Mouse (Mus musculus) olfactory bulb, adult 2 months (tissue): ENCODE results near the gene Steap3.

Source experiments
- CTCF ChIP-seq: fragments of 200-500 bp; IDR thresholded peaks from 2 replicates; pipeline ENCODE4 v1.5.1; 2012; ENCODE audit warnings: low read depth, mild to moderate bottlenecking, low read length, moderate library complexity; ENCODE audit not compliant: insufficient read depth
- POLR2A ChIP-seq: fragments of 200-500 bp; IDR thresholded peaks from 2 replicates; pipeline ENCODE4 v1.6.1; 2012; ENCODE audit warnings: mild to moderate bottlenecking, low read depth, low read length, moderate library complexity; ENCODE audit not compliant: insufficient read depth

GRCm38 (mm10) chr1:120249842-120250241 is 22.7 kb downstream of the Steap3 start:
- TF ChIP-seq CTCF (no peak), POLR2A (no peak)
